Mouse (Mus musculus) heart, embryonic 16.5 days (tissue): ENCODE measurements around the gene Olfr288. TPM values are rescaled to one million over a fixed set of nuclear protein-coding genes. Genes with fewer than 3 reads are reported as not detected.

ENCODE experiments used
- ATAC-seq: fragments of 200-750 bp; cut with Nextera tagmentation; replicated peaks from 2 replicates; pipeline ENCODE4 v1.8.0; 2017; ENCODE audit warnings: moderate number of reproducible peaks; ENCODE audit not compliant: insufficient read depth, low FRiP score; ENCODE audit errors: extremely low read depth
- H3K27ac ChIP-seq: fragments of 300-500 bp; sonication (generic); 2 replicates; pipeline ENCODE4 v1.5.1; 2014; ENCODE audit warnings: mild to moderate bottlenecking, low read length, control low read depth, moderate library complexity
- H3K27me3 ChIP-seq: fragments of 300-500 bp; sonication (generic); 2 replicates; pipeline ENCODE4 v1.6.1; 2014; ENCODE audit warnings: low read length, mixed read lengths; ENCODE audit not compliant: control insufficient read depth, insufficient read depth
- H3K36me3 ChIP-seq: fragments of 300-500 bp; sonication (generic); 2 replicates; pipeline ENCODE4 v1.6.1; 2014; ENCODE audit not compliant: control insufficient read depth, insufficient read depth
- H3K4me1 ChIP-seq: fragments of 300-500 bp; sonication (generic); 2 replicates; pipeline ENCODE4 v1.6.1; 2014; ENCODE audit warnings: low read length, mixed read lengths; ENCODE audit not compliant: control insufficient read depth, insufficient read depth
- H3K4me2 ChIP-seq: fragments of 300-500 bp; sonication (generic); 2 replicates; pipeline ENCODE4 v1.6.1; 2014; ENCODE audit warnings: low read depth, mild to moderate bottlenecking, control low read depth, low read length
- H3K4me3 ChIP-seq: fragments of 300-500 bp; sonication (generic); 2 replicates; pipeline ENCODE4 v1.5.1; 2014; ENCODE audit warnings: mild to moderate bottlenecking, control low read depth, low read length
- H3K9ac ChIP-seq: fragments of 300-500 bp; sonication (generic); 2 replicates; pipeline ENCODE4 v1.6.1; 2014; ENCODE audit warnings: low read length, control low read depth
- H3K9me3 ChIP-seq: fragments of 300-500 bp; sonication (generic); replicated peaks from 2 replicates; pipeline ENCODE4 v1.6.1; 2016; ENCODE audit warnings: low read length; ENCODE audit not compliant: control insufficient read depth
- WGBS: fragments of 180-500 bp; shearing (Covaris S2); extraction: QIAGEN DNeasy Blood & Tissue Kit; methylation state at CpG from one replicate; pipeline ENCODE4 v1.1.7; 2014; 5-methylcytosine and 5-hydroxymethylcytosine counted together
- polyA plus RNA-seq: library from polyadenylated mRNA; unstranded; fragments of >200 nt; fragmentation: Nextera tagmentation; extraction: Ambion mirVana; gene quantifications from 2 replicates; pipeline ENCODE4 v1.2.1, GENCODE M21; 2015

The Olfr288 gene
- polyA plus RNA-seq, 1 experiment from 2014 or later = not detected

GRCm38 (mm10) chr15:98144861-98145507 lies 50.4 kb downstream of the Olfr288 start:
- peak overlapping the region; percentile 99 for H3K9ac ChIP-seq
- peaks cover 18% of the 10 kb centered on the region for H3K36me3 ChIP-seq
- ATAC-seq = peak; percentile 11; the same call in 1 of the 2 replicates
- peak overlapping the region; percentile 99 for H3K4me3 ChIP-seq
- peak overlapping the region; percentile 87 for H3K27ac ChIP-seq
- H3K4me1 ChIP-seq = peaks cover 25% of the 10 kb centered on the region
- no peaks in the 10 kb centered on the region for H3K9me3 ChIP-seq
- peak overlapping the region; percentile 77 for H3K4me2 ChIP-seq
- H3K27me3 ChIP-seq = no peaks in the 10 kb centered on the region
- under 1% methylated on average over 36 of the region's 36 CpGs for WGBS

GRCm38 (mm10) chr15:98142515-98142914 lies 52.8 kb downstream of the Olfr288 start:
- 79% methylated on average over 10 of the region's 10 CpGs for WGBS
- Histone ChIP-seq H3K36me3 (peaks cover 29% of the 10 kb centered on the region), H3K9me3 (no peaks in the 10 kb centered on the region), H3K4me3 (no peak overlapping the region), H3K9ac (no peak overlapping the region), H3K27me3 (no peaks in the 10 kb centered on the region), H3K4me1 (peaks cover 13% of the 10 kb centered on the region), H3K27ac (no peak overlapping the region), H3K4me2 (no peak overlapping the region)
- ATAC-seq = no peak

DNA sequence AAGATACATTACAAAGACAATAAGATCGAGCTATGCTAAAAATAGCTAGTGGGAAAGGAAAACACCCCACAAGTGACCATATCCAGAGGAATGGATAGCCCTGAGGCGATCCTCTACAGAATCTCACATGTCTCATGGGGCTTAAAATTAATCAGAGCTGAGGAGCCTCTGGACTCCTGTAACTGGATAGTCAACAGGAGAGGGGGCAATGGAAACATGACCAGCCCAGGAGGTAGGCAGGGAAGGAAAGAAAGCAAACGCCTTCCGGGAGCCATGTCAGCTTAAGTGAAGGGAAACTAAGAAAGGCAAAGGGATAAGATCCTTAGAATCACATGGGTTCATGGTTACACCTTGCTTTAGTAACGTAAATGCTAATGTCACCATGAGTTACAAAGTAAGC lies 54.5 kb downstream of the Olfr288 start:
- Histone ChIP-seq H3K27ac (no peak overlapping the region), H3K4me1 (peaks cover 8% of the 10 kb centered on the region), H3K27me3 (no peaks in the 10 kb centered on the region), H3K9ac (no peak overlapping the region), H3K4me2 (no peak overlapping the region), H3K9me3 (no peaks in the 10 kb centered on the region), H3K36me3 (peaks cover 43% of the 10 kb centered on the region), H3K4me3 (no peak overlapping the region)
- ATAC-seq = no peak
- 85% methylated on average over 5 of the region's 5 CpGs for WGBS

- H3K9ac ChIP-seq = no peak overlapping the region
- H3K27ac ChIP-seq = no peak overlapping the region
- no peaks in the 10 kb centered on the region for H3K27me3 ChIP-seq
- no peak overlapping the region for H3K4me2 ChIP-seq
- ATAC-seq = no peak
- 84% methylated on average over 7 of the region's 7 CpGs for WGBS
- H3K4me1 ChIP-seq = peaks cover 6% of the 10 kb centered on the region
- no peaks in the 10 kb centered on the region for H3K9me3 ChIP-seq
- peaks cover 52% of the 10 kb centered on the region for H3K36me3 ChIP-seq
- no peak overlapping the region for H3K4me3 ChIP-seq
Observed at GRCm38 (mm10) chr15:98139763-98140162, 55.6 kb downstream of the Olfr288 start.

DNA sequence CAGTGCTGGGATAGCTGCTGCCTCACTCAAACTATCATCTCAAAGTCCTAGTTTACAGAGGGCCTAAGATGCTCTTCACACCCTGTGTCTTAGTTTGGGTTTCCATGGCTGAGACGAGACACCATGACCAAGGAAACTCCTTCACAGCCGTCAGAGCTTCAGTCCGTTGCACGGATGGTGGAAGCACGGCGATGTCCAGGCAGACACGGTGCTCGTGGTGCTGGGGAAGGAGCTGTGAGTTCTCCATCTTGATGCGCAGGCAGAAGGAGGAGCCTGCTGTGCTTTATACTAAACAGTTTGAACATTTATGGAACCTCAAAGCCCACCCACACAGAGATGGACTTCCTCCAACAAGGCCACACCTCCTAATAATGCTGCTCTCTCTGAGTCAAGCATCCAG lies 58.5 kb downstream of the Olfr288 start:
- Histone ChIP-seq H3K9me3 (no peaks in the 10 kb centered on the region), H3K27ac (no peak overlapping the region), H3K4me1 (no peaks in the 10 kb centered on the region), H3K9ac (no peak overlapping the region), H3K4me3 (no peak overlapping the region), H3K4me2 (no peak overlapping the region), H3K27me3 (no peaks in the 10 kb centered on the region), H3K36me3 (peaks cover 70% of the 10 kb centered on the region)
- WGBS = 91% methylated on average over 9 of the region's 9 CpGs
- ATAC-seq = no peak

Other genes with a start within 250 kb of the Olfr288 start
- gene Tmem106c, start 231.3 kb downstream of the Olfr288 start, polyA plus RNA-seq = 37.7 and 38.0 TPM in 2 replicates
- 7.8 and 11.8 TPM in 2 replicates for gene Col2a1, start 190.8 kb downstream of the Olfr288 start, polyA plus RNA-seq
- gene Pfkm, start 103.0 kb downstream of the Olfr288 start, polyA plus RNA-seq = 145 and 157 TPM in 2 replicates
- gene Senp1, start 101.8 kb downstream of the Olfr288 start, polyA plus RNA-seq = 17.8 and 17.9 TPM in 2 replicates
- 91.2 and 91.7 TPM in 2 replicates for gene Asb8, start 29.9 kb downstream of the Olfr288 start, polyA plus RNA-seq
- 1.2 and 1.7 TPM in 2 replicates for gene Ccdc184, start 28.4 kb downstream of the Olfr288 start, polyA plus RNA-seq
- not detected in 2 replicates for gene Gm44579, start 25.4 kb upstream of the Olfr288 start, polyA plus RNA-seq
- gene Olfr287, start 25.5 kb upstream of the Olfr288 start, polyA plus RNA-seq = not detected in 2 replicates
- not detected in 2 replicates for gene Olfr286, start 38.9 kb upstream of the Olfr288 start, polyA plus RNA-seq
- not detected in 2 replicates for gene H1fnt, start 61.8 kb upstream of the Olfr288 start, polyA plus RNA-seq
- gene Zfp641, start 100.6 kb upstream of the Olfr288 start, polyA plus RNA-seq = 1.6 and 2.0 TPM in 2 replicates
- not detected in 2 replicates for gene Olfr285, start 121.8 kb upstream of the Olfr288 start, polyA plus RNA-seq
- gene Olfr284, start 145.4 kb upstream of the Olfr288 start, polyA plus RNA-seq = not detected in 2 replicates
- not detected in 2 replicates for gene Olfr283, start 185.4 kb upstream of the Olfr288 start, polyA plus RNA-seq
- not detected in 2 replicates for gene Olfr282, start 235.7 kb upstream of the Olfr288 start, polyA plus RNA-seq